Mouse (Mus musculus): ENCODE data around the gene Naxd. TPM values are rescaled to one million over a fixed set of nuclear protein-coding genes. Genes with fewer than 3 reads are reported as not detected.
A peak's percentile ranks its signal among the peaks of the same experiment; 100 is the strongest.

Naxd gene
- polyA plus RNA-seq, 1 experiment from 2014 or later, result 152 TPM

DNA sequence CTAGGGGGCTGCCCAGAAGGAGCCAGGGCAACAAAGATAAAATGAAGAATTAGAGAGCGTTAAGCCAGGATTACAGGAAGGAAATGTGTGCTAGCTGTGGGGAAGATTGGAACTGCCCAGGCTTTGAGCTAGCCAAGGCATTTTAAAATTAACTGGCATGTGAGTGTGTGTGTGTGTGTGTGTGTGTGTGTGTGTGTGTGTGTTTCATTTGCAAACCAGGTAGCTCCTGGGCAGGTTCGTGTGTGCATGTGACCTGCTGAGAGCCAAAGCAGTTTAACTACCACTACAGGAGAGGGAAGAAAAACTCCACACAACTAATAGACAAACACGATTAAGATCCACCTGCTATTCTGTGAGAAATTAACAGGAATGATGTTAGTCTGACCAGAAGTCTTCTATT is 26.0 kb downstream of the Naxd start:
- WGBS, result 86% methylated on average over 3 of the region's 3 CpGs
- Histone ChIP-seq H3K27me3 (no peaks in the 10 kb centered on the region), H3K4me3 (no peak overlapping the region), H3K36me3 (ENCODE audit: poor library complexity, severe bottlenecking) (peaks cover 47% of the 10 kb centered on the region), H3K4me2 (no peak overlapping the region), H3K9ac (no peak overlapping the region), H3K4me1 (no peaks in the 10 kb centered on the region), H3K27ac (no peak overlapping the region), H3K9me3 (replicated peaks) (no peaks in the 10 kb centered on the region)
- no peak for ATAC-seq

DNA sequence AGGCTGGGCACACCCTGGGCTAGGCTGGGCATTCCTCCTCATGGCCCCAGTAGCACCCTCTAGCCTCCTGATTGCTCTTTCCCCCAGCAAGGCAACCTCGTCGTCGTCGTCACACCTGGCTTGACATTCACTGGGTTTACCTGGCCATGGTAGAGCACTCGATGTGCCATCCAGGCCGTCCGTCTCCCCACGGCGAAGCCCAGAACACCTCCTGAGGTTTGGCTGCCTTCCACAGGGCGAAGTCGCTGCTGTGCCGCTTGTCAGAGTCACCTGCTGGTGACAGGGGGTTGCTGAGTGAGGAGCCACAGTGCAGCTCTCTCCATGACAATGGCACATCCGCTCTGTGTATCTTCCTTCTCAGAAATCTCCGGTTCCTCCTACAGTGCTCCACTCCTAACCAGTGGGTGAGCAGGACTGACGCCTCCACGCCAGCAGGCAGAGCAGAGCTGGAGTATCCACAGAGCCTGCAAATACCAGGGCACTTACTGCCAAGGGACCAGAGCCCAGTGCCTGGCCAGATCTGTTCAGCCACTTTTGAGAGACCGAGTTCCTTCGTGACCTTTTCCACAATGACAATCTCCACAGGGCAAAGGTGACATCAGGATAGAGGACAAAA is 33.0 kb downstream of the Naxd start:
- no peak for ATAC-seq
- WGBS, result 82% methylated on average over 18 of the region's 18 CpGs
- Histone ChIP-seq H3K36me3 (ENCODE audit: poor library complexity, severe bottlenecking) (peaks cover 44% of the 10 kb centered on the region), H3K4me2 (no peak overlapping the region), H3K4me3 (no peak overlapping the region), H3K27me3 (no peaks in the 10 kb centered on the region), H3K4me1 (peaks cover 11% of the 10 kb centered on the region), H3K27ac (no peak overlapping the region), H3K9me3 (replicated peaks) (no peaks in the 10 kb centered on the region), H3K9ac (no peak overlapping the region)

DNA sequence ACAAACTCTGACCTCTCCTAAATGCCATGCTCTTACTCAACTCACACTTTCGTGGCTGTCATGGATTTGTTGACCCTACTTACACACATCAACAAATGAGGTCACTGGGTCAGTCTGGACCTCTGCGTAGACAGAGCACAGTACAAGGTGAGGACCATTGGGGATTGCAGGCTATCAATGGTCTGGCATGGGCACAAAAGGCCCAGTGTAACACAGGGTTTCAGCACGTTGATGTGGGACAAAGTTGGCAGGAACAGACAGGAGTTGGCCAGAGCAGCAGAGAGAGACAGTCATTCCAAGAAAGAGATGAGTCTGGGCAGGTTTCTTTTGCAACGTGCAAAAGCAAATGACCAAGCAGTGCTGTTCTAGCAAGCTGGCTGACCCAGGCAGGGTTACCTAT is 33.5 kb downstream of the Naxd start:
- no peak for ATAC-seq
- H3K9me3 ChIP-seq (replicated peaks), result no peaks in the 10 kb centered on the region
- H3K4me1 ChIP-seq, result peaks cover 11% of the 10 kb centered on the region
- no peak overlapping the region for H3K4me3 ChIP-seq
- H3K4me2 ChIP-seq, result no peak overlapping the region
- no peak overlapping the region for H3K27ac ChIP-seq
- WGBS, result 72% methylated on average over 4 of the region's 4 CpGs
- H3K27me3 ChIP-seq, result no peaks in the 10 kb centered on the region
- peaks cover 41% of the 10 kb centered on the region for H3K36me3 ChIP-seq (ENCODE audit: poor library complexity, severe bottlenecking)
- H3K9ac ChIP-seq, result no peak overlapping the region

DNA sequence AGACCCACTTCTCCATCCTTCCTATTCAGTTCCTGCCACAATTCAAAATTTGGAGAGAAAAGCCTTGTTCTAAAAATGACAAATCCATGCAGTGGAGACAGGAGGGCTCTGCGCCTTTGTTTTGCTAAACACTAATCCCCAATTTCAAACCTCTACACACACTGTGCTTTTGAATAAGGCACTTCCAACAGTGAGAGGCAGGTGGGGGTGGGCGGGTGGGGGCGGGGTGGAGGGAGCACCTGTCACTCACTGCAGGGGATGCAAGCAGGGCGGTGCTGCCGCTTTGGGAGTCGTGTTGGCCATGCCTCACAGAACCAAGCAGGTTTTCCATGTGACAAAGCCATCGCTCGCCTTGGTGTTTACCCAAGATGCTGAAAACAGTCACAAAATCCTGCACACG is 37.2 kb downstream of the Naxd start:
- Histone ChIP-seq H3K36me3 (ENCODE audit: poor library complexity, severe bottlenecking) (peaks cover 50% of the 10 kb centered on the region), H3K27me3 (no peaks in the 10 kb centered on the region), H3K9me3 (replicated peaks) (no peaks in the 10 kb centered on the region), H3K4me2 (no peak overlapping the region), H3K9ac (no peak overlapping the region), H3K4me3 (no peak overlapping the region), H3K27ac (0 out of 2 replicates have a peak overlapping the region, but pooled peaks have one; percentile 7), H3K4me1 (peaks cover 11% of the 10 kb centered on the region)
- no peak for ATAC-seq
- 12% methylated on average over 9 of the region's 9 CpGs for WGBS

DNA sequence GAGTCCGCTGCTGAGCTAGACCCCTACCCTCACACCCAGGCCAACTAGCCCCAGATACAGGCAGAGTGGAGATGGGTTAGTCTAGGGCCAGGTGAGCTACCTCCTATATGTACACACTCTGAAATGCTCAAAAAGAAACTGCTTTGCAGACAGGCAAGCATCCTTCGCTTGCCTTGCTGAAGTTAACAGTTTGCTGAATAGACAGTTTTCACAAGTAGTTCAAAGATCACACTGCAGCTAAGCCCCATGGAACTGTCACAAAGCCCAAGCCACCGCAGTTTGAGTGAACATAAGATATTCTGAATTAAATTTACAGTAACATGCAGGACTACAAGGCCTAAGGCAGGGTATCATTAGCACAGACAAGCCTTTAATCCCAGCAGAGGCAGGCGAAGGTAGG is 41.7 kb downstream of the Naxd start:
- H3K4me1 ChIP-seq, result peaks cover 10% of the 10 kb centered on the region
- no peak overlapping the region for H3K4me3 ChIP-seq
- H3K4me2 ChIP-seq, result no peak overlapping the region
- no peak for ATAC-seq
- WGBS, result 93% methylated on average over 4 of the region's 4 CpGs
- no peak overlapping the region for H3K27ac ChIP-seq
- H3K27me3 ChIP-seq, result no peaks in the 10 kb centered on the region
- H3K9me3 ChIP-seq (replicated peaks), result no peaks in the 10 kb centered on the region
- H3K9ac ChIP-seq, result no peak overlapping the region
- peaks cover 43% of the 10 kb centered on the region for H3K36me3 ChIP-seq (ENCODE audit: poor library complexity, severe bottlenecking)

DNA sequence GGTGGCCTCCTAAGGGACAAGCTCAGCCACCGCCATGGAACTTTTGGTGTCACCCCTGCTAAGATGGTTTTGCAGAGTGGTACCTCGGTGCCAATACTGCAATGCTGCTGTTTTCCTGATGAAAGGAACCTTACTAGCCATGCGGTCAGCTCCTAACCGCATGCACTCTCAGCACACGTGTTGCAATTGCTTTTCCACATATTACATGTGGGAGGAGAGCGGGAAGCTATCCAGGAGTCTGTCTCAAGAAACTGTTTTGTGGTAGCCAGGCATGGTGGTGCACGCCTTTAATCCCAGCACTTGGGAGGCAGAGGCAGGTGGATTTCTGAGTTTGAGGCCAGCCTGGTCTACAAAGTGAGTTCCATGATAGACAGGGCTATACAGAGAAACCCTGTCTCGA is 42.9 kb downstream of the Naxd start:
- no peaks in the 10 kb centered on the region for H3K9me3 ChIP-seq (replicated peaks)
- no peak overlapping the region for H3K4me3 ChIP-seq
- H3K4me1 ChIP-seq, result no peaks in the 10 kb centered on the region
- H3K36me3 ChIP-seq (ENCODE audit: poor library complexity, severe bottlenecking), result peaks cover 45% of the 10 kb centered on the region
- H3K4me2 ChIP-seq, result no peak overlapping the region
- no peak overlapping the region for H3K27ac ChIP-seq
- no peaks in the 10 kb centered on the region for H3K27me3 ChIP-seq
- no peak for ATAC-seq
- no peak overlapping the region for H3K9ac ChIP-seq
- 92% methylated on average over 8 of the region's 8 CpGs for WGBS

DNA sequence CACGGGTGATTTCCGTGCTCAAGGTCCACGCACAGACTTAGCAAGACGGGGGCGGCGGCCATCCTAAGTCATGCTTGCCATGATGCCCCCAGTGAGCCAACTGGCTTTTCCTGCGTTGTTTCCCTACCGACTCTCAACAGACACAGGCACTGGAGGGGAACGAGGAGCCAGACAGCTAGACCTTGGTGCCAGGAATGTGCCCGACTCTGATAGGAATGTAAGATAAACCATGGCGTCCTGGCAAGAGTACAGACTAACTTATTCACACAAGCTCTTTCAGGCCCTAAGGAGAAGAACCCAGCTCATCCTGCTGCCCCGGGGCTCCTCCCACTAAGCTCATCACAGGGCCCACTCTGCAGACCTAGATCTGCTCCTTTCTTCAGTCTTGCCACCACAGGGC is 44.7 kb downstream of the Naxd start:
- Histone ChIP-seq H3K4me3 (no peak overlapping the region), H3K27me3 (no peaks in the 10 kb centered on the region), H3K27ac (no peak overlapping the region), H3K4me2 (no peak overlapping the region), H3K36me3 (ENCODE audit: poor library complexity, severe bottlenecking) (peaks cover 48% of the 10 kb centered on the region), H3K9ac (no peak overlapping the region), H3K4me1 (no peaks in the 10 kb centered on the region), H3K9me3 (replicated peaks) (no peaks in the 10 kb centered on the region)
- WGBS, result 93% methylated on average over 12 of the region's 12 CpGs
- no peak for ATAC-seq

DNA sequence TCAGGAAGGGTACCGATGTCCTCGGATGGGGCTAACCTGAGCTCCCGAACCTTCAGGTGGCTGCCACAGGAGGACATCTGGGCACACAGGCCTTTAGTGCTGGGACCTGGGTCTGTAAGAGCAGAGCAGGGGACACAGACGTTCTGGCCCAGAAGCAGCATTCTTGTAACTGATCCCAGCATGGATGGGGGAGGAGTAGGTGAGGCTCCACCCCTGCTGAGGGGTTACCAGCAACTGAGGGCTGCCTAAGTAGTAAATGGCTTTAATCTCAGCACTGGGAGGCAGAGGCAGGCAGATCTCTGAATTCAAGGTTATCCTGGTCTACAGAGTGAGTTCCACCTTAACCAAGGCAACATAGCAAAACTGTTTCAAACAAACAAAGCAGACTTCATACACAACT is 45.6 kb downstream of the Naxd start:
- no peak overlapping the region for H3K9ac ChIP-seq
- peaks cover 50% of the 10 kb centered on the region for H3K36me3 ChIP-seq (ENCODE audit: poor library complexity, severe bottlenecking)
- H3K4me2 ChIP-seq, result no peak overlapping the region
- H3K9me3 ChIP-seq (replicated peaks), result no peaks in the 10 kb centered on the region
- H3K27me3 ChIP-seq, result no peaks in the 10 kb centered on the region
- no peak overlapping the region for H3K27ac ChIP-seq
- ATAC-seq, result no peak
- no peak overlapping the region for H3K4me3 ChIP-seq
- no peaks in the 10 kb centered on the region for H3K4me1 ChIP-seq
- WGBS, result 87% methylated on average over 4 of the region's 4 CpGs

DNA sequence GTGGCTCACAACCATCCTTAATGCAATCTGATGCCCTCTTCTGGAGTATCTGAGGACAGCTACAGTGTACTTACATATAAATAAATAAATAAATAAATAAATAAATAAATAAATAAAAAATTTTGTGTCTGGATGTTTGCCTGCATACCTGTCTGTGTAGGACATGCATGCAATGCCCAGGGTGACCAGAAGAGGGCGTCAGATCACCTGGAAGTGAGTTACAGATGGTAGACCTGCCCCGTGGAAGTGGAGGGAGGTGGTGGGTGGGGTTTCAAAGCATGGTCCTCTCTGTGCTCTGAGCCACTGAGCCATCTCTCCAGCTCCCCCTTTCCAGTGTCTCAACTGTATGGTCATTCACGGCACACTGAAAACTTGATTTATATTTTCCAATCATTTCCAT is 47.1 kb downstream of the Naxd start:
- Histone ChIP-seq H3K9ac (no peak overlapping the region), H3K36me3 (ENCODE audit: poor library complexity, severe bottlenecking) (peaks cover 42% of the 10 kb centered on the region), H3K4me1 (no peaks in the 10 kb centered on the region), H3K4me2 (no peak overlapping the region), H3K27me3 (no peaks in the 10 kb centered on the region), H3K9me3 (replicated peaks) (no peaks in the 10 kb centered on the region), H3K4me3 (no peak overlapping the region), H3K27ac (no peak overlapping the region)
- no peak for ATAC-seq
- 48% methylated on average over 3 of the region's 3 CpGs for WGBS

DNA sequence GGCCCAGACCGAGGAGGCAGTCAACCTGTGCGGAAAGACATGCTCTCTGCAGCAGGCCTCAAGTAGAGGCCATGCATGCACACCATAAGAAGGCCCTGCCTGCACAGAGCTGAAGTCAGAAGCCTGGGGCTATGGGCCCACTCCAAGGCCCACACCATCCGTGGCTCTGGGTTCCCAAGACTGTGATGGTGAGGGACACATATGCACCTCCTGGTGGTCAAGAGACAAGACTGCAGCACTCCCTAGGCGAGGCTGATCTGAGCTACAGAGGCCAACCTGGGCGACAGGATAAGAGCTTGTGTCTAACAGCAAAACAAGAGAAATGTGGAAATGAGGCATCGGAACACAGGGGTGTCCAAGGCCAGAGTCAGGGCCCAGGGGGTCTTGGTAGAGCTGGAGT is 49.8 kb downstream of the Naxd start:
- Histone ChIP-seq H3K9ac (no peak overlapping the region), H3K4me1 (peaks cover 12% of the 10 kb centered on the region), H3K4me2 (no peak overlapping the region), H3K9me3 (replicated peaks) (no peaks in the 10 kb centered on the region), H3K27ac (no peak overlapping the region), H3K36me3 (ENCODE audit: poor library complexity, severe bottlenecking) (peaks cover 26% of the 10 kb centered on the region; the same call in 1 of the 2 replicates), H3K27me3 (no peaks in the 10 kb centered on the region), H3K4me3 (no peak overlapping the region)
- 62% methylated on average over 6 of the region's 6 CpGs for WGBS
- ATAC-seq, result no peak

DNA sequence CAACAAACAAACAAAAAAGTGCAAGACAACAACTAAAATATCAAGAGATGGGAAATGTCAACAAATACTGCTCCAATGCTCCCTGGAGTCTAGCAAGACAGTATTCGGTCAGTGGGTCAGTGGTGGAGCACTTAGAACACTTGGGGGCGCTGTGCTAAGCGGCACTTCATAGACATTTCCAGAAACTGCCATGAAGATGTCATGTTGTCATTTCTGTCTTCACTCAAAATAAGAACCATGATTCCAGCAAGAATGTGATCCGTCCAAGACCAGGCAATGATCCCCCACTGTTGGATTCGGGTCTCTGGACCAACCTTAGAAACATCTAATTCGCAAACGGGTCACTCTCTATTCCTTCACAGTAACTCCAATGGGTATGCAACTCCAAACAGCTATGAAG is 52.4 kb downstream of the Naxd start:
- Histone ChIP-seq H3K4me2 (peak overlapping the region; percentile 76), H3K36me3 (ENCODE audit: poor library complexity, severe bottlenecking) (peaks cover 19% of the 10 kb centered on the region; the same call in 1 of the 2 replicates), H3K9me3 (replicated peaks) (no peaks in the 10 kb centered on the region), H3K27ac (no peak overlapping the region), H3K4me3 (peak overlapping the region; percentile 75), H3K4me1 (peaks cover 25% of the 10 kb centered on the region), H3K27me3 (no peaks in the 10 kb centered on the region), H3K9ac (peak overlapping the region; percentile 89; the same call in 1 of the 2 replicates)
- 20% methylated on average over 7 of the region's 7 CpGs for WGBS
- ATAC-seq, result no peak

DNA sequence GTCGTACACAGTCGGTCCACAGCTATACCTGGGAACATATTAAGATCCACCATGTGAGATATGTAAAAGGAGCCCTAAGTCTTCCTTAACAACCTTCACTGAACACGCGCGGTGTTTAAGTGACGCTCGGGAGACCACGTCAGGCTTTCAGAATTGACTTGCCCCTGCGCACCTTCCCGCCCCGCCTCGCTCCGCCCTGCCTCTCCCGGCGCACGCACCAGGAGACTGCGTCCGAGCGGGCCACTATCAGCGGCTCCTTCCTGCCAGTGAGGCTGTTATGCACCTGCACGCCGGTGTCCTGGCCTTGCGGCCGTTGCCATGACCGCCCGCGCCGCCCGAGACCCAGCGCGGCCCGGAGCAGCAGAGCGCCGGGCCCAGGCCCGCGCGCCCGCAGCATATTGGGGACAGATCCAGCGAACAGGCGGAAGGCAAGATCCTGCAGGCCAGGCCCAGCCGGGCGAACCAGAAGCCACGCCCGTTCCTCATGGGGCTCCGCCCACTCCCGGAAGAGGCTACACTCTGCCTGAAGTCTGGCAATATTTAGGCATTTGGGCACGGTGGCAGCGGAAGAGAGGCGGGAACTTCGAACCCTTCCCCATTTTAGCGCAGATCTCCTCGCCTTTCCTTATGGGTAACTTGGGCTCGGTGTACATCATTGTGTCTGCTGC is 53.1 kb downstream of the Naxd start, which contains the start of gene Cars2:
TSS of gene Cars2 (minus strand) at position 503 of the 668 bp plus-strand sequence.
- Histone ChIP-seq H3K9me3 (replicated peaks) (no peaks in the 10 kb centered on the region), H3K36me3 (ENCODE audit: poor library complexity, severe bottlenecking) (peaks cover 14% of the 10 kb centered on the region; the same call in 1 of the 2 replicates), H3K4me2 (peak within 1 kb of the TSS; percentile 76), H3K27me3 (no peaks in the 10 kb centered on the region), H3K4me1 (peaks cover 26% of the 10 kb centered on the region), H3K9ac (peak within 1 kb of the TSS; percentile 89), H3K4me3 (peak within 1 kb of the TSS; percentile 75), H3K27ac (peak within 1 kb of the TSS; percentile 86)
- ATAC-seq, result peak; percentile 74
- under 1% methylated on average over 53 of the region's 53 CpGs for WGBS
